Mouse (Mus musculus): ENCODE data around the gene Ctse.

- TF ChIP-seq GATA1 (IDR thresholded peaks at IDR 0.05; ENCODE audit: low read length) = no peak
- TF ChIP-seq TAL1 (IDR thresholded peaks at IDR 0.05; ENCODE audit: low read length) = no peak
Measured at GRCm38 (mm10) chr1:131623644-131624043, 14.5 kb upstream of the Ctse start.
